Mouse (Mus musculus) yolk sac, embryonic 10.5 days (tissue): ENCODE measurements around the gene Agbl1.
"Not testable (repeated sequence)": the region's sequence is repeated elsewhere in the genome, so short reads cannot be mapped to it uniquely, and the experiment has no call there.

Source experiments
- DNase-seq: peaks from one replicate; pipeline ENCODE4 v3.0.0-alpha.2; 2017; ENCODE audit warnings: low spot score

Agbl1 gene

DNA sequence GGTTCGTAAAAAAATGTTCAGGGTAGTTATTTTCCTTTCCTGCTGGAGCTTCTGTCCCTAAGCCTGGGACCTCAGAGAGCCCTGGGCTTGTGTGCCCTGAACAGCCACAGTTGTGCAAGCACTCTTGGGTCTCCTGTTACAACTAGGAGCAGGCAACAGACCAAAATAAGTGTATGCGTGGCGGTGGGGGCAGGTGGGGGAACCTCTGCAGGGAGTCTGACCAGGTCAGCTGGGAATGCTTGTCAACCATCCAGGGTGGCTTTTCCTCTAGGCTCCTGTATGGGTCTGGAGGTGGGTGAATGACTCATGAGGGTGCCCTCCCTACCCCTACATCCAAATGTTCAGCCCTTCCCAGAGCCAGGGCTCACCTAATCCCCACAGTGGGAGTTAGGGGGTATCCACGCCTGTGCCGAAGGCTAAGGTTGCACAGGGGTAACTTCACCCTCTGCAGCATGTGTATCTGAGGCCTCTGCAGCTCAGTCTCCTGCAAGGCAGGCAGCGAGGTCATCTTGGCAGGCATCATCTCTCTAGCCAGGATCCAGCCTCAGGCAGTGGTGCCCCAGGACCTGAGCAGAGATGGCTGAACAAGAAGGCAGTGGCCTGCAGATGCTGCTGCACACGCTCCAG, at the start of gene Agbl1:
Agbl1 (plus strand) TSS at position 577 of the 627 bp plus-strand sequence.
- DNase-seq: no peak

DNA sequence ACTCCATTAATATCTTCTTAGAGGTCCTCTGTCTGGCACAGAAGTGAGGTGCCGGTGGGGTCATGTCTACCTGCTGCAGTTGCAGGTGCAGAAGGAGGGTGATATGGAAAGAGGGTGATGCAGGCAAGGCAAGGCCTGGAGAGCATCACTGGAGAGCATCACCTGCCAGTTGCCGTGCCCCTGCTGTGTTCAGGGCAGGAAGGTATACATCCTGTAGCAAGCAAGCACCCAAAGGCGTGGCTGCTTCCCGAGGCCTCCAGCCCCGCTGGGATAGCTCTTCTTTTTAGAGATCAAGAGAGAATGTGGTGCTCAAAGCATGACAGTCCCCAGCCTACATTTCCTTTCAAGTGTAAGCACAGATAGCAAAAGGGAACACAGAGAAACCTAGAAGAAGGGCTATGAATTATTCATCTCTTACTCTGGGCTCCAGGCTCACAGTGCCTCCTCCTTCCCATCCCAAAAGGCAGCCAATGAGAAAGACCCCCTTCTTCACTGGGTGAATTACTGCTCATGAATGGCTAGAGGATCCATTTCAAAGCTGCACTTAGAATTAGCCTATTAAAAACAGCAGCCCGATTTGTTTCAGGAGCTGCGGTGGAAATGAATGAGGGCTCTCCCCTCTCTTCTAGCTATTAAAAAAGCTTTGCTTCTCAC, 44.6 kb upstream of the Agbl1 start:
- DNase-seq: no peak

DNA sequence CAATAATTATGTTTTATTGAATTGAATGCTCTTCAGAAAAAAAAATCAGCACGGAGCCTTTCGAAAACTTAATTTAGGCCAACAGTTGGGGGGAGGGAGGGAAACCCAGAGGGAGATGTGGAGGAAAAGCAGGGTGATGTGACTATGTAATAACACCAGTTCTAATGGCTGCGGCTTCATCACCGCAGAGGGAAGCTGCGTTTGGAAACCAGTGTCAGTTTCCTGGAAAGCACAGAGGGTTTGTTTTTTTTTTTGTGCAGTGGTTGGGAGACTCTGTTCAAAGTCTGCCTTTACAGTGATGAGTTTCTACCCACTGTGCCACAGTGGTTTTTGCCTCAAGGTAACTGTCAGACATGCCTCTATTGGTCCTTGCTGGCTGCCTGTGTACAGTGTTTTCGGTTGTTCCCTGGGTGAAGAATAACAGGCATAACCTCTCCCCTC, 44.0 kb upstream of the Agbl1 start:
- DNase-seq: no peak

DNA sequence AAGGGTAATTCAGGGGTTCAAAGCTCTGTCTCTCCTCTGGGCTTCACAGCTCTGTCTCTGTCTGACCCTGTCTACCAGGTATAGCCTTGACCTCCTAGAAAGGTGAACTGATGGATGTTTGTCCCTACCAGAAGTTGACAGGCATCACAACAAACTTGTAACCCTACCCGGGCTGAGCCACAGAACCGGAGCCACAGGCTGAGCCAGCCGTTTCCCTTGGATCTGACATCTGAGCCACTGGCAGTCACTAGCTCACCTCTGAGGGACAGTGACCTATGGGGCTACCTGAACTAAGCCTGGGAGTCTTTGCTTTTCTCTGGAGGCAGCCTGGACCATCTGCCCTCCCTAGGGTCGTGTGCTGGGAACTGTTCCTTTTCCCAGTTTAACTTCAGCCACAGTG, 11.1 kb upstream of the Agbl1 start:
- DNase-seq: no peak

DNA sequence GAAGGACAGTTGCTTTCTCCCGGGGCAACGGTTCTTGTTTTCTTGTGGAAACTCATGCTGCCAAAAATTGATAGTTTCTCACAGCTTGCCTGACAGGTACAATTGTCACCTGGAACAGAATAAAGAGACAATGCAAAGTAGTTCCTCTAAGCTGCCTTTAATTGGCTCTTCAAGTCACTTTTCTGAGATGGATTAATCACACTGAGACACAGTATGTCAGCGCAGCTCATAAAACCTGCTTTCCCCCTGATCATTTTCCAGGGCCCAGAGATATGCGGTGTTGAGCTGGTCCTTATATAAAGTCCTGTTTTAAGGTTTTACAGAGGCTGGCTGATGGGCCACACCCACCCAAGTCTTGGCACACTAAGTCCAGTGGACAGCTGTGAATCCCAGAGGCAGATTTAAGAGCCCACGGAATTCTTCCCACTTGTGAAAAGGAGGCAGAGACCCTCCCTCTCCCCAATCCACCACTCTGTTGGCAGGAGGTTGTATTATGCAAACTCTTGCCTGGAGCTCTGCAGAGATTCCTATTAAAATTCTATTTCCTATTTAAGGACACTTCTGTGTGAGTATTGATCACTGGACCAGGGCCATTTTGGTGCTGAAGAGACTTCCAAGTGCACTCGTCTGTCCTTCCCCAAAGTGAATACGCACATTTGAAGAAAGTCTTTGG, 9.8 kb upstream of the Agbl1 start:
- DNase-seq: no peak

DNA sequence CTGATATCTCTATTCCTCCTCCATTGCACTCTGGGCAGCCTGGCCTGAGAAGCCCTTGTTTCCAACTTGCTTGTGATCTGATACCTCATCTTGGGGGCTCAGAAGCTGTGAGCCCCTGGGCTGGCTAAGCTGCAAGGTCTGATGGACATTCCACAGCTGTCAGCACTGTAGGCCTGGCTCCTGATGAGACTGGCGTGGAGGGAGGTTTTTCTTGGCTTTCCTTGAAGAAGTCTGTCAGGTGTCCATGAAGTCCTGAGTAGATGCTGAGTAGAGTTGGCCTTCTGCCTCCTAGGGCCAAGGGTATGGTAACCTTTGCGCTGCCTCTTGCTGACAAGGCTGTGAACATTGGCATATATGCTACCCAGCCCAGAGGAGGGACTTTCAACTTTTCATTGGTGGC, 7.0 kb upstream of the Agbl1 start:
- no peak for DNase-seq

DNA sequence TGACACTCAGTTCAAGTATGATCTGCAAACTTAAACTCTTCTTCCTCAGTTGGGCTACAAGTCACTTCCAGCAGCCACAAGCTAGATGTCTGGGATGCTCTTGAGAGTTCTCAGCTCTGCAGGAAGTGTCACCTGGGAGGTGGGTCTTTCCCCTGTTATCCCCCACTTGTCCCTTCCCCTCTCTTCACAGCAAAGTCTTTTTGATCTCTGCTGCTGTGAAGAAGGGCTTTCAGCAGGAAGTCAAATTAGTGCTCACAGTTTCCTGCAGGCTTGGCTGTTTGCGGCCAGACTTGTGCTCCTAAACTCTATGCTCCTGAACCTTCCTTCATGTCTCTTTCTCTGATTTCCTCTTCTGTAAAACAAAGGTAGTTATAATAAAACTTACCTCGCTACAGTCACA, 806 bp upstream of the Agbl1 start:
- no peak for DNase-seq

DNA sequence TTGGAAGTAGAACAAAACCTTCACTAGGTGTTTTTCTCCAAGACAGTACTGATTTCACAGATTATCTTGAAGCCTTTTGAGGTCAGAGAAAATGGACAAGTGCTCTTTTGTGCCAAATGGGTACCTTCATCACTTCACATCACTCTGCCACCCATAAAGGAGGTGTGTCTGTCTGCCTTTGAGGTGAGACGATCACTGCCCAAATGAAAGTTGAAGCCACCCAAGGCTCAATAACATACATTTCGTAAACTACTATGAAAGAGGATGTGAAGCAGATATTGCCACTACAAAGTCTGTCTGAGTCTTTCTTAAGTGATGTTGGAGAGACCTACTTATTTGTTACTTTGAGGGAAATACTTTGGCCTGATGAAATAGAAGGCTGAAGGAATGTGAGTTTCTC, 4.6 kb downstream of the Agbl1 start:
- no peak for DNase-seq

DNA sequence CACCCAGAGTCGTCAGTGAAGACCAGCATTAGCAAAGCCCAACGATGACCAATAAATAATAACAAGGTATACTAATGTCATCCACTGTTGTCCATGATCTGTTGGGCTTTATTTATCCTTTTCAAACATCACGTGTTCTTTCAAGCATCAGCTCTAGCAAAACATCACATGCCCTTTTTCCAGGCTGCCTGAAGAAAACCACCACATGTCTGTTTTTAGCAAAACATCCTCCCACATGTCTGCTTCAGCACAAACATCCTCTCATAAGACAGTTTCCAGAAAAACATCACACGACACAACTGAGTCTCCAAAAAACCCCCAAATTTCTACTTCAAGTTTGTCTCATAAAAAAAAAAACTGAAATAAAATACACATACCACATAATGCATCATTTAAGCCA, 7.8 kb downstream of the Agbl1 start:
- DNase-seq: no peak

DNA sequence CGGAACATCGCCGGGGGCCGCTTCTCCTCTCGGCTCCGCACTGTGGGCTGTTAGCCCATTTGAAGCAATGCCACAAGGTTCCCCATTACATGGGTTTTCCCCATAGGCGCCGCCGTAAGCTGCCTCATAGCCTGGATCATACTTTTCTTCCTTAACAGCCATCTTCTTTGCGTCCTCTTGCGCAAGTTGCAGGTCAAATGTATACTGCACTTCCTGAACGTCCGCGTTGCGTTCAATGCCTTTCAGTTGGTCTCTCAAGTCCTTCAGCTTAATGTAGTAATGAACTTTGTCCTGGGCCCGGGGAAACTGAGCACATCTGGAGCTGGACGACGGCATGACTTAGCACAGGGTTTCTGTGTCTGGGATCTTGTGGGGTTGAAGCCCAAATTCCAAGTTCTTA, 15.2 kb downstream of the Agbl1 start:
- not testable (repeated sequence) for DNase-seq

DNA sequence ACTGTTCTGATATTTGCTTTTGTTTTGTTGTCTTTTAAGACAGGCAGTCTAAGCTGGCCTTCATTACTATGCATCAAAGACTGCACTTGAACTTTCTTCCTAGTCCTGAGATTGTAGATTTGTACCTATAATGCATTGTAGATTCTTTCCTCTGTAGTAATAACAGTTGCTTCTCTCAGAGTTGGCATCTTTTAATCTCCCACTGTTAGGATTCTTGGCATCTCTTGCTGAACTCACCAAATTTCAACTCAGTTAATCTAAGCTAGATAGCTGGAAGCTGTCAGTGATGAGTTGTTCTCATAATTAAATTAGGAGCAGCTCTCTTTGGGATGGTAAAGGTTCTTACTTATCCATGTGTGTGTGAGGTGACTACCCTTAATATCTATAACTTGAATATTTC, 45.4 kb downstream of the Agbl1 start:
- no peak for DNase-seq

DNA sequence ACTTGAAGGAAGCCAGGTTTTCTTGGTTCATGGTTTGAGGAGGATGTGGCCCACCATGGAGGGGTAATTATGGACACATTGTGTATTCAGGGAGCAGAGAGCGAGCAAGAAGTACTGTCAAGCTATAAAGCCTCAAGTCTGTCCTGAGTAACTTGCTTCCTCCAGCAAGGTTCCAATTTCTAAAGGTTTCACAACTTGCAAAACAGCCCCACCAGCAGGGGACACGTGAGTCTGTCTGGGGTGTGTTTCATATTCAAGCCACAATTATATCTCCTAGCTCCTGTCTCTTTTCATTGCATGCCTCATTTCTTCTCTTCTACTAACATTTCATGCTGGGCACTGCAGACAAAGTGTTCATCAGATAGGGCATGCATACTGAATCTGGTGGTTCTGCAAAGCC, 53.1 kb downstream of the Agbl1 start:
- no peak for DNase-seq

DNA sequence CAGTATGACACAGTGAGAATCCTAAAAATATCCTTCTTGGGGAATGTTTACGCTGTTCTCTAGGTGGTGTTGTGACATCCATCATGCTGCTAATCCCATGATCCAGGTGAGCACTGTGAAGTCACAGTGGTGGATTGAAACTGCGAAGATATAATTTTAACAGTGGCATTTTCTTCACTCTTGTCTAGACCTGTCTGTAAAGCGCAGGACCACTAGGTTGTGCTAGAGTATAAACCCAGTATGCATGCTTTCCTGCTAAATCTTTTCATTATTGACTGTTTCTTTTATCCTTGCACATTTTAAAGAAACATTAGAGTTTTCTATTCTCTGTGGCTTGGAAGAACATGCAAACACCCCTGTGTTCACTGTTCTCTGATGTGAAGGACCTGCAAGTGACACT, 57.8 kb downstream of the Agbl1 start:
- DNase-seq: no peak

DNA sequence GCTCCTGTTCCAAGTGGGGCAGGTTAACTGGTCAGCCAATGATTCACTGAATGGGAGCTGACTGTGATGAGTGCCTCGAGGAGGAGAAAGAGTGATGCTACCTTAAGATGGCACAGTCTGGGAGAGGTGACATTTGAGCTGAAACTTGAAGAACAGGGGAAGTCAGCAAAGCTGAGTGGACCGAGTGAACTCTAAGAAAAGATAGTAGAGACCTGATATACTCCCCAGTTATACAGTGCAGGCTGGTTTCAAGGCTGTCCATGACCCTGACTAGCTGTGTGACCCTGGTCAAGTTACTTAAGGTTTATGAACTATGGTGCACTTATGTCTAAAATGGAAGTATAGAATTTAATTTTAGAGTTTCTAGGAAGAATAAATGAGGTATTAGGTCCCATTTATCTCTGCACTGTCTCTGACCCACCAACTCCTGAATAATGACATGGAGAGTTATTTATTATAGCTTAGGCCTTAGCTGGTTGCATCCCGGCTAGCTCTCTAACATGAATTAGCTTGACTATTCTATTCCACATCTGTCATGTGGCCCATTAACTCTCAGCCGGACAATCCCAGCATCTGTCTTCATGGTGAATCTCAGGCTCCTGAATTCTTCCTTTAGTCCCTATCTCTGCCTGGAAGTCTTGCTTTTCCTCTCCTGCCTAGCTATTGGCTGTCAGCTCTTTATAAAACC, 92.3 kb downstream of the Agbl1 start:
- no peak for DNase-seq

DNA sequence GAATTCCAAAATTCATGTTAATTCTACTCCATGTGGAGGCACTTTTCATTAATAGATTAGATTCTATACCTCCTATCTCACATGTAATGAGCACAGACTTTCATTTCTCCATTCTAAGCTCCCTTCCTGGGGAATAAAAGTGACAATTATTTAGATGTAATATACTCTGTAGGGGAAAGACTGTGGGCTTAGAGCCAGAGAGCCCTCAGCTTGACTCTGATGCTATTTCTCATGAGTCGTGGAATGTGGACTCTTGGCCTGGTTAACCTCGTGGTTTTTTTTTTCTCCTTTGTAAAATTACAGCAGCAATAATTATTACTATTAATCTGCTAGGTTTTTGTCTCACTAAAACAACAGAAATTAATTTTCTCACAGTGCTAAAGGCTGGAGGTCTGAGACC, 96.4 kb downstream of the Agbl1 start:
- no peak for DNase-seq

DNA sequence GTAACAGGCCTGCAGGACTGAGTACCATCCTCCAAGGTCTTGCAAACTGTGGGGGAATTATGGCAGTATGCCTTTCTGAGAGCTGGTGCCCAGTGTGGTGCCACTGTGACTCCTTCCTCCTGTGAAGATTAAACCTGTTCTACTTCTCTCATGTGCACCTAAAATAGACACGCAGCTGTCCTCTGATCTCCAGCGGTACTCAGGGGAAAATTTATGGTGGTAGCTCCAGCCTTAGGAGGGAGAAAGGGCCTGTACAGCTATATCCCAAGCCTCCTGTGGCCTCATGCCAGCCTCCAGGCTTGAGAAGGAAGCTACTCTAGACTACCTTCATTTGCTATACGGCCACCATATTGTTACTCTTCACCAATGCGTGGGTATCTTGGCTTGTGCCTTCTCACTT, 109.6 kb downstream of the Agbl1 start:
- no peak for DNase-seq

DNA sequence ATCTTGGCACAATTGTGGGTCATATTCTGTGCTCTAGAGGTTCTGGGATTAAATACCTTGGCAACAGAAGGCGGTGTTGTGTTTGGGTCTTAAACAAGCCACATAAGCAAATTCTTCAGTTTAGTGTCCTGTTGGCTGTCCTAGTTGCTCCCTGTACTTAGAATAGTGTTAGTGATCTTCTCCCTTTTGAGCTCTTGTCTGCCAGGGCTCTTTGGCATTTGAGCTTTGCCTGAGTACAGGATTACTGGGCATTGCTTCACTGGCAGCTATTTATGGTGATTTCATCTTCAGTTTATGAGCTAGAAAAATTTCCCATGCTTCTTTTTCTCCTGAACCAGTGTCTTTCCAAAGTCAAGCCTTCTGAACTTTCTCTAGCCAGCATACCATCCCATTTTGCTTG, 111.9 kb downstream of the Agbl1 start:
- DNase-seq: no peak

DNA sequence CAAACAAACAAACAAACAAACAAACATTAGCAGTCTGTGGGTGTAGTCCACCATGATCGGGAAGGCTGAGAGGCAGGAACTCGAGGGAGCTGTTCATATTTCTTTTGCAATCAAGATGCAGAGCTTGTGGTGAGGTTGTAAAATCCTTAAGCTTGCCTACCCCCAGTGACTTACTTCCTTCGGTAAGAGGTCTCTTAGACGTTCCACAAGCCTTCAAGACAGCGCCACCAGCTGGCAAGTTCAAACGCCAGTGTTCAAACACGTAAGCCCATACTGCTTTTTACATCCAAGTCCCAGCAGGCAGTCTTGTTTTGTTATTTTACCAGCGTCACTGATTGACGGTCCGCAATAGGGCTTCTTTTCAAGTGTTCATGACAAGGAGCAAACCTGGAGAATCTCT, 123.8 kb downstream of the Agbl1 start:
- no peak for DNase-seq

DNA sequence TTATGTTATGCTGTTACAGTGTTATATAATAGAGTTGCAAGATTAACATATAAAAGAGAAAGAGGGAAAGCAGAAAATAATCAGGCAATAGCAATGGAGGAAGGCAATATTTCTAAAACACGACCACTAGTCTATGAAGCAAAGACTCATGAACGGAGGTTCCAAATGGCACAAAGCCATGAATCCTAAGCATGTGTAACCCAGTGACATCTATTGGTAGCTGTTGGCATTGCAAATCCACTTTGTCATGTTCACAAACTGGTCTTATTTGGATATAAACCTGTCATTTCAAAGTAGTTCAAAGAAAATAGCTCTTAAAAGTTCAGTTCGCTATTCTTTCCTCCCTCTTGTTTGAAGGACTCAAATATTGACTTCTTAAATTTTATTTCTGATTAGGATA, 124.8 kb downstream of the Agbl1 start:
- no peak for DNase-seq

DNA sequence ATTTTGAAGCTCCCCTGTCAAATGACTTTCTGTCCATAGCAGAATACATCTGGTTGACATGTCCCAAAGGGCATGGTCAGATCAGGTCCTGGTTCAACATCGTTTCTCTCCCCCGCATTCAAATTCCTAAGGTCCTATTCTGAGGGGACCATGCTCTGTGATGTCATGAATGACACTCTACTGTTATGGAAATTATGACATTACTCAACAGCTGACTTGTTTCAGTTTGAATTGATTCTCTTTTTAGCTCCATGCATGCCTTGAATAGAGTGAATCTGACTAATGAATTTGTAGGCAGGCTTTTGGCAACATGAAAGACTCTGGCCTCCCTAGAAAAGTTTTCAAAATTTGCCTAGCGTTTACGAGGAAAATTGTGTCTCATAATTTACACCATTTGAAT, 141.6 kb downstream of the Agbl1 start:
- DNase-seq: no peak

DNA sequence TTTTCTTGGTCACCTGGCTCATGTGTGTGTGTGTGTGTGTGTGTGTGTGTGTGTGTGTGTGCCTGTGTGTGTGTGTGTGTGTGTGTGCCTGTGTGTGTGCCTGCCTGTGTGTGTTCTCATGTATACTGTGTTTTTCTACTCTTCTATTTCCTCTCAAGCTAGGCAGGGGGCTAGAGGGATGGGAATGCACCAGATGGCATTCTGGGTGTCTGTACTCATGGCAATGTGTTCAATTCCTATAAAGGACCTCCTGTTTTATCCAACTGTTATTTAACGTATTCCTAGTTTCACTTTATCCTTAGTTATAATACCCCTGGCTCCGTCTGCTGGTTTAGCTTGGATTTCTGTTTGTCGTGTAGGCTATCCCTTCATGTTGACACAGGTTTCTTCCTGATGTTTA, 149.8 kb downstream of the Agbl1 start:
- DNase-seq: no peak

DNA sequence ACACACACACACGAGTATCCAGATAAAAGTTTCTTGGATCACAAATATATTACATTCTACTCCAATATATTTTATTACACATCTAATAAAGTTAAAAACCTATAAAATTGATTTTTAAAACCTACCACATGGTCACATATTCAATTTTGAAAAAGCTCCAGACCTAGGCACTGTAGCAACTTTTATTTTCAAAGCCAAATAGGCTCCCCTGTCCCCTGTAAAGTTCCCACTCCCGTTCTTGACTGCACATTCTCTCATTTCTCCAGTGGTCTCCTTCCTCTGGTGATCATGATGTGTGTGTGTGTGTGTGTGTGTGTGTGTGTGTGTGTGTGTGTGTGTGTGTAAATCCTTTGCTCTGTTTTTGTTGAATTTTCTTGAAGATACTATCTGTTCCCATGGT, 152.3 kb downstream of the Agbl1 start:
- no peak for DNase-seq

DNA sequence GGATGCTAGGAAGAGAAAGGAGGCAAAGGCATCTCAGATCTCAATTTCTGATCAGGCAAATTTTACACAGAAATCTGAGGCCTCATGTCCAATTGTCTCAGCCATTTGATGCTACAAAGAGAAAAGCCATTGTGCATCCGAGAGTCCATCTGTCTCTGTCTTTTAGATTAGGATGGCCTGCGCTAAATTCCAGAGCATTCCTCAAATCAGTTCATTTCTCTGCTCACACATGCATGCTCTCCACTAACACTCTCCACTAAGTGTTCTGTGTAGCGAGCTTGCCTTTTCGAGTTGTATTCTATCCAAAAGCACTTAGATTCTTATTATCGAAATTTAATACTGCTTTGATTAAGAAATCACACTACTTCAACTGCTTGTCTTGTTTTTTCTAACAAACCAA, 159.6 kb downstream of the Agbl1 start:
- no peak for DNase-seq
